Mouse (Mus musculus) embryonic facial prominence, embryonic 11.5 days (tissue): ENCODE measurements around the gene Lrrc39. TPM values are rescaled to one million over a fixed set of nuclear protein-coding genes. Genes with fewer than 3 reads are reported as not detected.

Experiments used
- ATAC-seq: fragments of 200-750 bp; cut with Nextera tagmentation; replicated peaks from 2 replicates; pipeline ENCODE4 v1.8.0; 2017; ENCODE audit warnings: low read depth; ENCODE audit not compliant: insufficient number of reproducible peaks, low FRiP score, low TSS enrichment
- DNase-seq: peaks from one replicate; pipeline ENCODE4 v3.0.0-alpha.2; 2015; ENCODE audit warnings: low spot score
- H3K27ac ChIP-seq: fragments of 300-500 bp; sonication (generic); replicated peaks from 2 replicates; pipeline ENCODE4 v1.5.1; 2014; ENCODE audit warnings: mild to moderate bottlenecking, low read depth, low read length, control low read depth
- H3K27me3 ChIP-seq: fragments of 300-500 bp; sonication (generic); 2 replicates; pipeline ENCODE4 v1.6.1; 2014; ENCODE audit warnings: mild to moderate bottlenecking, low read length, moderate library complexity, mixed read lengths; ENCODE audit not compliant: control insufficient read depth, insufficient read depth
- H3K36me3 ChIP-seq: fragments of 300-500 bp; sonication (generic); replicated peaks from 2 replicates; pipeline ENCODE4 v1.6.1; 2014; ENCODE audit warnings: low read depth, mild to moderate bottlenecking, low read length, moderate library complexity, mixed read lengths; ENCODE audit not compliant: control insufficient read depth, insufficient read depth
- H3K4me1 ChIP-seq: fragments of 300-500 bp; sonication (generic); 2 replicates; pipeline ENCODE4 v1.6.1; 2014; ENCODE audit warnings: low read length, mixed read lengths; ENCODE audit not compliant: control insufficient read depth, insufficient read depth
- H3K4me2 ChIP-seq: fragments of 300-500 bp; sonication (generic); 2 replicates; pipeline ENCODE4 v1.6.1; 2014; ENCODE audit warnings: low read depth, mild to moderate bottlenecking, control low read depth, low read length, moderate library complexity
- H3K4me3 ChIP-seq: fragments of 300-500 bp; sonication (generic); 2 replicates; pipeline ENCODE4 v1.5.1; 2014; ENCODE audit warnings: low read depth, low read length, control low read depth
- H3K9ac ChIP-seq: fragments of 300-500 bp; sonication (generic); replicated peaks from 2 replicates; pipeline ENCODE4 v1.6.1; 2014; ENCODE audit warnings: mild to moderate bottlenecking, control low read depth, low read length
- H3K9me3 ChIP-seq: fragments of 300-500 bp; sonication (generic); replicated peaks from 2 replicates; pipeline ENCODE4 v1.6.1; 2016; ENCODE audit warnings: mild to moderate bottlenecking, low read length, inconsistent platforms, mixed read lengths; ENCODE audit not compliant: control insufficient read depth
- WGBS: fragments of 180-500 bp; shearing (Covaris S2); extraction: QIAGEN DNeasy Blood & Tissue Kit; methylation state at CpG from one replicate; pipeline ENCODE4 v1.1.7; 2014; 5-methylcytosine and 5-hydroxymethylcytosine counted together
- polyA plus RNA-seq: library from polyadenylated mRNA; unstranded; fragments of >200 nt; fragmentation: Nextera tagmentation; extraction: Ambion mirVana; gene quantifications from 2 replicates; pipeline ENCODE4 v1.2.1, GENCODE M21; 2014

Lrrc39 gene
- polyA plus RNA-seq: 0.26 and 0.84 TPM in 2 replicates

- H3K27ac ChIP-seq: no peak within 1 kb of the TSS
- no peak within 1 kb of the TSS for H3K9ac ChIP-seq
- DNase-seq (no peak), ATAC-seq (no peak)
- H3K4me2 ChIP-seq: no peak within 1 kb of the TSS
- H3K36me3 ChIP-seq: no peaks in the 10 kb centered on the region
- no peaks in the 10 kb centered on the region for H3K9me3 ChIP-seq
- 73% methylated on average over 7 of the region's 7 CpGs for WGBS
- H3K27me3 ChIP-seq: no peaks in the 10 kb centered on the region
- no peak within 1 kb of the TSS for H3K4me3 ChIP-seq
- no peaks in the 10 kb centered on the region for H3K4me1 ChIP-seq
Observed at GRCm38 (mm10) chr3:116562408-116563094, at the start of gene Lrrc39. TSS of gene Lrrc39 (plus strand) at chr3:116562973.

- H3K27ac ChIP-seq: no peak overlapping the region
- 89% methylated on average over 12 of the region's 12 CpGs for WGBS
- H3K9me3 ChIP-seq: no peaks in the 10 kb centered on the region
- no peak overlapping the region for H3K9ac ChIP-seq
- ATAC-seq (no peak), DNase-seq (no peak)
- no peak overlapping the region for H3K4me3 ChIP-seq
- no peaks in the 10 kb centered on the region for H3K4me1 ChIP-seq
- no peaks in the 10 kb centered on the region for H3K27me3 ChIP-seq
- no peaks in the 10 kb centered on the region for H3K36me3 ChIP-seq
- no peak overlapping the region for H3K4me2 ChIP-seq
Observed at GRCm38 (mm10) chr3:116520141-116520761, 42.5 kb upstream of the Lrrc39 start.

GRCm38 (mm10) chr3:116529741-116530140 is 33.0 kb upstream of the Lrrc39 start:
- Histone ChIP-seq H3K9ac (no peak overlapping the region), H3K4me2 (no peak overlapping the region), H3K27me3 (no peaks in the 10 kb centered on the region), H3K9me3 (no peaks in the 10 kb centered on the region), H3K4me1 (no peaks in the 10 kb centered on the region), H3K4me3 (no peak overlapping the region), H3K27ac (no peak overlapping the region), H3K36me3 (no peaks in the 10 kb centered on the region)
- 79% methylated on average over 2 of the region's 5 CpGs for WGBS
- no peak for DNase-seq
- no peak for ATAC-seq

- H3K4me3 ChIP-seq: no peak overlapping the region
- WGBS: 93% methylated on average over 4 of the region's 4 CpGs
- ATAC-seq: no peak
- no peaks in the 10 kb centered on the region for H3K36me3 ChIP-seq
- H3K27ac ChIP-seq: no peak overlapping the region
- no peak for DNase-seq
- H3K4me1 ChIP-seq: no peaks in the 10 kb centered on the region
- no peaks in the 10 kb centered on the region for H3K27me3 ChIP-seq
- H3K9ac ChIP-seq: no peak overlapping the region
- no peak overlapping the region for H3K4me2 ChIP-seq
- H3K9me3 ChIP-seq: no peaks in the 10 kb centered on the region
Observed at GRCm38 (mm10) chr3:116530826-116531225, 31.9 kb upstream of the Lrrc39 start.

- no peaks in the 10 kb centered on the region for H3K27me3 ChIP-seq
- H3K4me2 ChIP-seq: no peak overlapping the region
- H3K4me1 ChIP-seq: no peaks in the 10 kb centered on the region
- no peak overlapping the region for H3K9ac ChIP-seq
- ATAC-seq: no peak
- H3K36me3 ChIP-seq: no peaks in the 10 kb centered on the region; the same call in 1 of the 2 replicates
- WGBS: 72% methylated on average over 16 of the region's 16 CpGs
- no peak for DNase-seq
- H3K27ac ChIP-seq: no peak overlapping the region
- H3K4me3 ChIP-seq: no peak overlapping the region
- no peaks in the 10 kb centered on the region for H3K9me3 ChIP-seq
Observed at GRCm38 (mm10) chr3:116536428-116537199, 26.2 kb upstream of the Lrrc39 start.

- Histone ChIP-seq H3K9me3 (no peaks in the 10 kb centered on the region), H3K27me3 (no peaks in the 10 kb centered on the region), H3K9ac (no peak overlapping the region), H3K4me2 (no peak overlapping the region), H3K27ac (no peak overlapping the region), H3K36me3 (no peaks in the 10 kb centered on the region; the same call in 1 of the 2 replicates), H3K4me1 (no peaks in the 10 kb centered on the region), H3K4me3 (no peak overlapping the region)
- 0 out of 2 replicates have a peak, but pooled peaks have one; percentile 48 for ATAC-seq
- DNase-seq: no peak
- WGBS: 50% methylated on average over 6 of the region's 6 CpGs
Observed at GRCm38 (mm10) chr3:116537200-116537573, 25.6 kb upstream of the Lrrc39 start.

- Histone ChIP-seq H3K36me3 (no peaks in the 10 kb centered on the region; the same call in none of the 2 replicates), H3K4me3 (no peak overlapping the region), H3K4me1 (no peaks in the 10 kb centered on the region), H3K9me3 (no peaks in the 10 kb centered on the region), H3K27me3 (no peaks in the 10 kb centered on the region), H3K4me2 (no peak overlapping the region), H3K27ac (no peak overlapping the region), H3K9ac (no peak overlapping the region)
- ATAC-seq: no peak
- 89% methylated on average over 2 of the region's 2 CpGs for WGBS
- DNase-seq: no peak
Observed at GRCm38 (mm10) chr3:116542070-116542469, 20.7 kb upstream of the Lrrc39 start.

GRCm38 (mm10) chr3:116542532-116542931 is 20.2 kb upstream of the Lrrc39 start:
- H3K9ac ChIP-seq: no peak overlapping the region
- no peak overlapping the region for H3K4me2 ChIP-seq
- H3K4me1 ChIP-seq: no peaks in the 10 kb centered on the region
- no peak overlapping the region for H3K4me3 ChIP-seq
- no peaks in the 10 kb centered on the region for H3K27me3 ChIP-seq
- no peak for ATAC-seq
- no peaks in the 10 kb centered on the region for H3K9me3 ChIP-seq
- H3K27ac ChIP-seq: no peak overlapping the region
- WGBS: 85% methylated on average over 3 of the region's 3 CpGs
- no peak for DNase-seq
- no peaks in the 10 kb centered on the region; the same call in none of the 2 replicates for H3K36me3 ChIP-seq
